Mouse (Mus musculus) G1E (cell line): Measurements from ENCODE around the gene Cep112.

ENCODE experiments used
- CTCF ChIP-seq: IDR thresholded peaks from 2 replicates; pipeline ENCODE4 v1.5.1; 2012; ENCODE audit warnings: low read depth, low read length, inconsistent platforms, mixed read lengths
- GATA1 ChIP-seq: IDR thresholded peaks from 2 replicates; pipeline ENCODE4 v1.6.1; 2012; ENCODE audit warnings: borderline replicate concordance, low read length, inconsistent platforms, mixed read lengths
- TAL1 ChIP-seq: conservative IDR thresholded peaks from 2 replicates; pipeline ENCODE4 v1.6.1; 2012; ENCODE audit warnings: low read depth, low read length, inconsistent platforms, mixed read lengths

DNA sequence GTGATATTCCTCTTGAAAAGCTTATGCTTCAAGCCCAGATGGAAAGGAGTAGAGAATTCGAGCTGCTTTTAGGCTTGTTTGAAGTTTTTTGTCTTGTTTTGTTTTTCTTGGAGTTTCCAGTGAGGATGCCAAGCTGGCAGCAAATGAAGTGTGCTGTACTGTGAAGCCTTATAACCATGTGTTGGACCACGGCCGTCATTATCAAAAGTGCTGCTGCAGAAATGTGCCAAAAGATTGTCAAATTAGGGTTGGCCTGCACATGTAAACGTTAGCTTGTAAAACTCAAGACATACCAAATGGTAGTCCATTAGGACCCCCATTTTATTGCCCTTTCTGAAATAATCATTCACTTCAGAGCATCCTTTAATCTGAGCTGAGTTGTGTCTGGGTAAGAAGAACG is 137.1 kb downstream of the Cep112 start:
- TF ChIP-seq GATA1, result no peak
- TF ChIP-seq CTCF, result no peak
- TF ChIP-seq TAL1, result no peak
